Mouse (Mus musculus): ENCODE data around the gene Phf20. TPM values are rescaled to one million over a fixed set of nuclear protein-coding genes. Genes with fewer than 3 reads are reported as not detected.

Phf20 gene
- polyA plus RNA-seq, 1 experiment from 2014 or later, result 119 TPM

- Histone ChIP-seq H3K4me1 (ENCODE audit: control insufficient read depth, insufficient read depth, low read length) (no peaks in the 10 kb centered on the region), H3K9ac (replicated peaks; ENCODE audit: low read depth, low read length) (no peak overlapping the region), H3K27ac (ENCODE audit: low read depth, low read length) (no peak overlapping the region), H3K9me3 (ENCODE audit: control insufficient read depth, low read length) (no peaks in the 10 kb centered on the region), H3K4me2 (ENCODE audit: low read depth, low read length) (no peak overlapping the region), H3K36me3 (ENCODE audit: control insufficient read depth, insufficient read depth, low read length) (peaks cover 16% of the 10 kb centered on the region), H3K27me3 (ENCODE audit: control insufficient read depth, insufficient read depth, low read length) (no peaks in the 10 kb centered on the region), H3K4me3 (ENCODE audit: low read depth, low read length) (no peak overlapping the region)
- ATAC-seq (ENCODE audit: low read depth), result no peak
- 89% methylated on average over 3 of the region's 3 CpGs for WGBS
Observed at GRCm38 (mm10) chr2:156297653-156298052, 101.4 kb downstream of the Phf20 start.

DNA sequence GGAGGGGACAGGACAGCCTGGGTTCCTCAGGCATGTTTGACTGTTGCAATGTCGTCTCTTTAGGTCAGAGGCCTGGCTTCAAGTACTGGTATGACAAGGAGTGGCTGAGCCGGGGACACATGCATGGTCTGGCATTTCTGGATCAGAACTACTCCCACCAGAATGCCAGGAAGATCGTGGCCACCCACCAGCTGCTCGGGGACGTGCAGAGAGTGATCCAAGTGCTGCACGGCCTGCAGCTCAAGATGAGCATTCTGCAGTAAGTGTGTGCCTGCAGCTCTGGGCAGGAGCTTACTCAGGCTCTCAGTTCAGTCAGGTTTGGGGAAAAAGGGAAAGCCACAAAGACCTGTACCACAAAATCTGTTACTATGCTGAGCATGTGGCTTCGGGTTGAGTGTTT is 102.2 kb downstream of the Phf20 start:
- Histone ChIP-seq H3K27me3 (ENCODE audit: control insufficient read depth, insufficient read depth, low read length) (no peaks in the 10 kb centered on the region), H3K9me3 (ENCODE audit: control insufficient read depth, low read length) (no peaks in the 10 kb centered on the region), H3K4me3 (ENCODE audit: low read depth, low read length) (no peak overlapping the region), H3K27ac (ENCODE audit: low read depth, low read length) (no peak overlapping the region), H3K4me1 (ENCODE audit: control insufficient read depth, insufficient read depth, low read length) (no peaks in the 10 kb centered on the region), H3K4me2 (ENCODE audit: low read depth, low read length) (no peak overlapping the region), H3K36me3 (ENCODE audit: control insufficient read depth, insufficient read depth, low read length) (peaks cover 16% of the 10 kb centered on the region), H3K9ac (replicated peaks; ENCODE audit: low read depth, low read length) (no peak overlapping the region)
- ATAC-seq (ENCODE audit: low read depth), result no peak
- WGBS, result 92% methylated on average over 7 of the region's 7 CpGs

GRCm38 (mm10) chr2:156302063-156302462 is 105.8 kb downstream of the Phf20 start:
- Histone ChIP-seq H3K4me3 (ENCODE audit: low read depth, low read length) (no peak overlapping the region), H3K27ac (ENCODE audit: low read depth, low read length) (no peak overlapping the region), H3K4me1 (ENCODE audit: control insufficient read depth, insufficient read depth, low read length) (no peaks in the 10 kb centered on the region), H3K36me3 (ENCODE audit: control insufficient read depth, insufficient read depth, low read length) (peaks cover 23% of the 10 kb centered on the region), H3K9me3 (ENCODE audit: control insufficient read depth, low read length) (no peaks in the 10 kb centered on the region), H3K4me2 (ENCODE audit: low read depth, low read length) (no peak overlapping the region), H3K27me3 (ENCODE audit: control insufficient read depth, insufficient read depth, low read length) (no peaks in the 10 kb centered on the region), H3K9ac (replicated peaks; ENCODE audit: low read depth, low read length) (no peak overlapping the region)
- WGBS, result 90% methylated on average over 4 of the region's 4 CpGs
- ATAC-seq (ENCODE audit: low read depth), result no peak

DNA sequence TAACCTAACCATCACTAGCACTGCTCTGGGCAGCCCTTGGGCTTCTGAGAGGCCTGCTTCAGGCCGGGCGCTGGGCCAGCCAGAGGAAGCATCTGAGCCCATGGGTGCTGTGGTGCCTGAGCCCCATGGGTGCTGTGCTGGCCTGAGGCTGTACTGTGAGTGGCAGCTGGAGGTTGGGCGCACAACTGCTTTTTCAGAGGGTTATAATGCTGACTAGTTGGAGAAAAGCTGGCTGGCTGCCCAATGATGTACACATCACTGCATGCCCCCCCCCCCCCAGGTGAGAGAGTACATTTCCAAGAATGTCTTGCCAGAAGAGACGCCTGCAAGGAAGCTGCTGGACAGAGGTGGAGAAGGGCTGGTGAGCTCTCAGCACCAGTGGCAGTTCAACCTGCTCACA is 108.1 kb downstream of the Phf20 start:
- Histone ChIP-seq H3K4me2 (ENCODE audit: low read depth, low read length) (no peak overlapping the region), H3K9me3 (ENCODE audit: control insufficient read depth, low read length) (no peaks in the 10 kb centered on the region), H3K4me1 (ENCODE audit: control insufficient read depth, insufficient read depth, low read length) (no peaks in the 10 kb centered on the region), H3K27me3 (ENCODE audit: control insufficient read depth, insufficient read depth, low read length) (no peaks in the 10 kb centered on the region), H3K4me3 (ENCODE audit: low read depth, low read length) (no peak overlapping the region), H3K27ac (ENCODE audit: low read depth, low read length) (no peak overlapping the region), H3K36me3 (ENCODE audit: control insufficient read depth, insufficient read depth, low read length) (peaks cover 23% of the 10 kb centered on the region), H3K9ac (replicated peaks; ENCODE audit: low read depth, low read length) (no peak overlapping the region)
- ATAC-seq (ENCODE audit: low read depth), result no peak
- 92% methylated on average over 4 of the region's 4 CpGs for WGBS

GRCm38 (mm10) chr2:156305818-156306217 is 109.6 kb downstream of the Phf20 start:
- WGBS, result 92% methylated on average over 2 of the region's 2 CpGs

GRCm38 (mm10) chr2:156307261-156307660 is 111.0 kb downstream of the Phf20 start:
- Histone ChIP-seq H3K4me2 (ENCODE audit: low read depth, low read length) (no peak overlapping the region), H3K27me3 (ENCODE audit: control insufficient read depth, insufficient read depth, low read length) (no peaks in the 10 kb centered on the region), H3K4me3 (ENCODE audit: low read depth, low read length) (no peak overlapping the region), H3K9me3 (ENCODE audit: control insufficient read depth, low read length) (no peaks in the 10 kb centered on the region), H3K4me1 (ENCODE audit: control insufficient read depth, insufficient read depth, low read length) (0 out of 2 replicates have a peak, but pooled peaks cover 2% of the 10 kb centered on the region), H3K36me3 (ENCODE audit: control insufficient read depth, insufficient read depth, low read length) (peaks cover 16% of the 10 kb centered on the region), H3K9ac (replicated peaks; ENCODE audit: low read depth, low read length) (no peak overlapping the region), H3K27ac (ENCODE audit: low read depth, low read length) (no peak overlapping the region)
- ATAC-seq (ENCODE audit: low read depth), result no peak
- WGBS, result 65% methylated on average over 5 of the region's 5 CpGs

More at GRCm38 (mm10) chr2:156305818-156306217, 109.6 kb downstream of the Phf20 start:
- H3K4me3 ChIP-seq (ENCODE audit: low read depth, low read length), result no peak overlapping the region
- H3K9ac ChIP-seq (replicated peaks; ENCODE audit: low read depth, low read length), result no peak overlapping the region
- H3K4me1 ChIP-seq (ENCODE audit: control insufficient read depth, insufficient read depth, low read length), result 0 out of 2 replicates have a peak, but pooled peaks cover 1% of the 10 kb centered on the region
- no peak for ATAC-seq (ENCODE audit: low read depth)
- H3K4me2 ChIP-seq (ENCODE audit: low read depth, low read length), result no peak overlapping the region
- H3K9me3 ChIP-seq (ENCODE audit: control insufficient read depth, low read length), result no peaks in the 10 kb centered on the region
- H3K27me3 ChIP-seq (ENCODE audit: control insufficient read depth, insufficient read depth, low read length), result no peaks in the 10 kb centered on the region
- peaks cover 18% of the 10 kb centered on the region for H3K36me3 ChIP-seq (ENCODE audit: control insufficient read depth, insufficient read depth, low read length)
- H3K27ac ChIP-seq (ENCODE audit: low read depth, low read length), result no peak overlapping the region

DNA sequence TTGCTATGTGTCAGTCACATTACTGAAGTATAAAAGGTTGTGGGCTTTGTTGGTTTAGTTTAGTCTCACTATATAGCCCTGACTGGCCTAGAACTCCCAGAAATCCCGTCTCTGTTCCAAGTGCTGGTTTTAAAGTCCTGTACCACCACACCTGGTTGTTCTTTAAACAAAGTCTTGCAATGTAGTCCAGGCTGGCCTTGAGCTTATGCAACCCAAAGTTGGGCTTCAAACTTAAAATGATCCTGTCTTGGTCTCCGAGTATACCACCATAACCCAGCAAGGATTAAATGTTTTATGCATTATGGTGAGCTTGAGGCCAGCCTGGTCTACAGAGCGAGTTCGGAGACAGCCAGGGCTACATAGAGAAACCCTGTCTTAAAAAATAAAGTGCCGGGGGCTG is 113.7 kb downstream of the Phf20 start:
- no peak overlapping the region for H3K27ac ChIP-seq (ENCODE audit: low read depth, low read length)
- 96% methylated on average over 5 of the region's 5 CpGs for WGBS

DNA sequence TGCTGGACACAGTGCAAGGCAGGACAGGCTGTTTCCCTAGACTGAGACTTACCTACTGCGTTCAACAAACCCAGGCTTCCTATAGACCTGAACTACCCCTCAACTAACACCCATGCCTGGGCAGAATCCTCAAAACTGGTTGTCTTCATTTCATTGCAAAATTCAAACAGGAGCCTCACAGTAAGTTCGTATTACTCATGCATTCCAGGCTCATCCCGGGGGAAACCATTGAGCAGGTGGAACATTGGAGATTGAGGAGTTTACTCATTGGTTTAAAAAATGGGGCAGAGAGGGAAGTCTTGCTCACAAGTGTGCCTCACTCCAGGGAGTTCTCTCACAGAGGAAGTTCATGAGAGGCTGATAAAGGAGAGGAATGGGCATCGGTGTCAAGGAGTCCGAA is 114.2 kb downstream of the Phf20 start:
- Histone ChIP-seq H3K4me3 (ENCODE audit: low read depth, low read length) (no peak overlapping the region), H3K9ac (replicated peaks; ENCODE audit: low read depth, low read length) (no peak overlapping the region), H3K27ac (ENCODE audit: low read depth, low read length) (no peak overlapping the region), H3K4me1 (ENCODE audit: control insufficient read depth, insufficient read depth, low read length) (0 out of 2 replicates have a peak, but pooled peaks cover 2% of the 10 kb centered on the region), H3K36me3 (ENCODE audit: control insufficient read depth, insufficient read depth, low read length) (no peaks in the 10 kb centered on the region), H3K27me3 (ENCODE audit: control insufficient read depth, insufficient read depth, low read length) (no peaks in the 10 kb centered on the region), H3K9me3 (ENCODE audit: control insufficient read depth, low read length) (no peaks in the 10 kb centered on the region), H3K4me2 (ENCODE audit: low read depth, low read length) (no peak overlapping the region)
- no peak for ATAC-seq (ENCODE audit: low read depth)
- WGBS, result 96% methylated on average over 5 of the region's 5 CpGs

More for the DNA sequence above, 113.7 kb downstream of the Phf20 start:
- Histone ChIP-seq H3K27me3 (ENCODE audit: control insufficient read depth, insufficient read depth, low read length) (no peaks in the 10 kb centered on the region), H3K4me3 (ENCODE audit: low read depth, low read length) (no peak overlapping the region), H3K36me3 (ENCODE audit: control insufficient read depth, insufficient read depth, low read length) (peaks cover 3% of the 10 kb centered on the region; the same call in 1 of the 2 replicates), H3K4me2 (ENCODE audit: low read depth, low read length) (no peak overlapping the region), H3K9ac (replicated peaks; ENCODE audit: low read depth, low read length) (no peak overlapping the region), H3K4me1 (ENCODE audit: control insufficient read depth, insufficient read depth, low read length) (0 out of 2 replicates have a peak, but pooled peaks cover 2% of the 10 kb centered on the region), H3K9me3 (ENCODE audit: control insufficient read depth, low read length) (no peaks in the 10 kb centered on the region)
- ATAC-seq (ENCODE audit: low read depth), result no peak

- H3K27ac ChIP-seq (ENCODE audit: low read depth, low read length), result no peak overlapping the region
- 0 out of 2 replicates have a peak, but pooled peaks cover 2% of the 10 kb centered on the region for H3K4me1 ChIP-seq (ENCODE audit: control insufficient read depth, insufficient read depth, low read length)
- H3K4me3 ChIP-seq (ENCODE audit: low read depth, low read length), result peak overlapping the region; percentile 96; the same call in 1 of the 2 replicates
- H3K4me2 ChIP-seq (ENCODE audit: low read depth, low read length), result peak overlapping the region; percentile 91
- no peaks in the 10 kb centered on the region for H3K36me3 ChIP-seq (ENCODE audit: control insufficient read depth, insufficient read depth, low read length)
- no peak for ATAC-seq (ENCODE audit: low read depth)
- H3K9me3 ChIP-seq (ENCODE audit: control insufficient read depth, low read length), result no peaks in the 10 kb centered on the region
- WGBS, result 93% methylated on average over 5 of the region's 5 CpGs
- no peaks in the 10 kb centered on the region for H3K27me3 ChIP-seq (ENCODE audit: control insufficient read depth, insufficient read depth, low read length)
- no peak overlapping the region for H3K9ac ChIP-seq (replicated peaks; ENCODE audit: low read depth, low read length)
Observed at GRCm38 (mm10) chr2:156310945-156311344, 114.7 kb downstream of the Phf20 start.

All from neural tube, embryonic 14.5 days (tissue).